Mouse (Mus musculus): ENCODE data around the gene Gm34653. TPM values are rescaled to one million over a fixed set of nuclear protein-coding genes. Genes with fewer than 3 reads are reported as not detected.
"Not testable (repeated sequence)": the region's sequence is repeated elsewhere in the genome, so short reads cannot be mapped to it uniquely, and the experiment has no call there.

The Gm34653 gene
- polyA plus RNA-seq, 1 experiment from 2014 or later = not detected

- Histone ChIP-seq H3K27me3 (peaks cover 8% of the 10 kb centered on the region; the same call in 1 of the 2 replicates), H3K4me1 (replicated peaks) (peaks cover 24% of the 10 kb centered on the region), H3K27ac (peak overlapping the region; percentile 91), H3K36me3 (peaks cover 8% of the 10 kb centered on the region), H3K9me3 (0 out of 2 replicates have a peak, but pooled peaks cover 4% of the 10 kb centered on the region), H3K4me3 (peak overlapping the region; percentile 97), H3K9ac (peak overlapping the region; percentile 97), H3K4me2 (peak overlapping the region; percentile 81)
- 36% methylated on average over 20 of the region's 21 CpGs for WGBS
- ATAC-seq (ENCODE audit: low FRiP score) = 0 out of 2 replicates have a peak, but pooled peaks have one; percentile 11
These were observed 6.2 kb upstream of the Gm34653 start for GRCm38 (mm10) chr2:34826460-34827231.

GRCm38 (mm10) chr2:34827591-34827990, 5.2 kb upstream of the Gm34653 start:
- Histone ChIP-seq H3K27ac (no peak overlapping the region), H3K9ac (no peak overlapping the region), H3K4me2 (no peak overlapping the region), H3K36me3 (peaks cover 2% of the 10 kb centered on the region), H3K9me3 (0 out of 2 replicates have a peak, but pooled peaks cover 4% of the 10 kb centered on the region), H3K4me3 (no peak overlapping the region), H3K4me1 (replicated peaks) (peaks cover 24% of the 10 kb centered on the region), H3K27me3 (peaks cover 8% of the 10 kb centered on the region; the same call in 1 of the 2 replicates)
- 93% methylated on average over 4 of the region's 4 CpGs for whole genome bisulfite sequencing
- ATAC-seq (ENCODE audit: low FRiP score) = no peak

- Histone ChIP-seq H3K4me1 (replicated peaks) (peaks cover 24% of the 10 kb centered on the region), H3K4me3 (no peak overlapping the region), H3K36me3 (no peaks in the 10 kb centered on the region), H3K4me2 (no peak overlapping the region), H3K9ac (no peak overlapping the region), H3K9me3 (0 out of 2 replicates have a peak, but pooled peaks cover 4% of the 10 kb centered on the region), H3K27ac (no peak overlapping the region), H3K27me3 (peaks cover 8% of the 10 kb centered on the region; the same call in 1 of the 2 replicates)
- 90% methylated on average over 1 of the region's 1 CpGs for WGBS
- ATAC-seq (ENCODE audit: low FRiP score) = no peak
These were observed 4.8 kb upstream of the Gm34653 start for GRCm38 (mm10) chr2:34828026-34828425.

- not testable (repeated sequence) for H3K36me3 ChIP-seq; H3K27ac ChIP-seq; H3K9ac ChIP-seq; H3K4me2 ChIP-seq; H3K9me3 ChIP-seq; H3K4me3 ChIP-seq; H3K4me1 ChIP-seq (replicated peaks); H3K27me3 ChIP-seq; ATAC-seq (ENCODE audit: low FRiP score)
- 93% methylated on average over 17 of the region's 17 CpGs for WGBS
These were observed 2.7 kb upstream of the Gm34653 start for GRCm38 (mm10) chr2:34830066-34830465.

GRCm38 (mm10) chr2:34833624-34834023, 817 bp downstream of the Gm34653 start:
- no peak for ATAC-seq (ENCODE audit: low FRiP score)
- 85% methylated on average over 17 of the region's 17 CpGs for WGBS
- Histone ChIP-seq H3K4me2 (no peak overlapping the region), H3K9ac (no peak overlapping the region), H3K27me3 (no peaks in the 10 kb centered on the region), H3K4me3 (no peak overlapping the region), H3K27ac (no peak overlapping the region), H3K4me1 (replicated peaks) (no peaks in the 10 kb centered on the region), H3K36me3 (no peaks in the 10 kb centered on the region), H3K9me3 (0 out of 2 replicates have a peak, but pooled peaks cover 4% of the 10 kb centered on the region)

- Histone ChIP-seq H3K27me3 (no peaks in the 10 kb centered on the region), H3K27ac (no peak overlapping the region), H3K4me3 (no peak overlapping the region), H3K36me3 (no peaks in the 10 kb centered on the region), H3K4me2 (no peak overlapping the region), H3K9ac (no peak overlapping the region), H3K4me1 (replicated peaks) (no peaks in the 10 kb centered on the region), H3K9me3 (no peaks in the 10 kb centered on the region)
- WGBS = 84% methylated on average over 3 of the region's 3 CpGs
- ATAC-seq (ENCODE audit: low FRiP score) = no peak
These were observed 2.9 kb downstream of the Gm34653 start for GRCm38 (mm10) chr2:34835669-34836068.

GRCm38 (mm10) chr2:34840143-34840542, 7.3 kb downstream of the Gm34653 start:
- H3K4me3 ChIP-seq; H3K36me3 ChIP-seq; H3K4me1 ChIP-seq (replicated peaks); H3K27ac ChIP-seq; H3K4me2 ChIP-seq; H3K9ac ChIP-seq; H3K9me3 ChIP-seq; H3K27me3 ChIP-seq; ATAC-seq (ENCODE audit: low FRiP score): not testable (repeated sequence)
- 88% methylated on average over 5 of the region's 5 CpGs for WGBS

- Histone ChIP-seq H3K36me3 (no peaks in the 10 kb centered on the region), H3K4me1 (replicated peaks) (no peaks in the 10 kb centered on the region), H3K27ac (no peak overlapping the region), H3K4me2 (no peak overlapping the region), H3K27me3 (no peaks in the 10 kb centered on the region), H3K9me3 (no peaks in the 10 kb centered on the region), H3K4me3 (no peak overlapping the region), H3K9ac (no peak overlapping the region)
- ATAC-seq (ENCODE audit: low FRiP score) = no peak
- WGBS = 90% methylated on average over 8 of the region's 8 CpGs
These were observed 8.9 kb downstream of the Gm34653 start for GRCm38 (mm10) chr2:34841706-34842105.

- no peak overlapping the region for H3K4me3 ChIP-seq
- WGBS = 86% methylated on average over 11 of the region's 11 CpGs
- ATAC-seq (ENCODE audit: low FRiP score) = no peak
- no peaks in the 10 kb centered on the region for H3K36me3 ChIP-seq
- H3K9me3 ChIP-seq = no peaks in the 10 kb centered on the region
- H3K4me1 ChIP-seq (replicated peaks) = no peaks in the 10 kb centered on the region
- H3K4me2 ChIP-seq = no peak overlapping the region
- H3K9ac ChIP-seq = no peak overlapping the region
- no peak overlapping the region for H3K27ac ChIP-seq
- no peaks in the 10 kb centered on the region for H3K27me3 ChIP-seq
These were observed 10.6 kb downstream of the Gm34653 start for GRCm38 (mm10) chr2:34843211-34843939.

- 97% methylated on average over 1 of the region's 1 CpGs for WGBS
- H3K36me3 ChIP-seq = peaks cover 35% of the 10 kb centered on the region
- no peak overlapping the region for H3K27ac ChIP-seq
- no peak overlapping the region for H3K4me3 ChIP-seq
- no peaks in the 10 kb centered on the region for H3K9me3 ChIP-seq
- H3K4me2 ChIP-seq = no peak overlapping the region
- H3K27me3 ChIP-seq = no peaks in the 10 kb centered on the region
- H3K9ac ChIP-seq = no peak overlapping the region
- no peak for ATAC-seq (ENCODE audit: low FRiP score)
- H3K4me1 ChIP-seq (replicated peaks) = no peaks in the 10 kb centered on the region
These were observed 14.9 kb downstream of the Gm34653 start for GRCm38 (mm10) chr2:34847702-34848101.

- H3K9ac ChIP-seq = no peak overlapping the region
- peaks cover 97% of the 10 kb centered on the region for H3K36me3 ChIP-seq
- ATAC-seq (ENCODE audit: low FRiP score) = no peak
- H3K4me1 ChIP-seq (replicated peaks) = no peaks in the 10 kb centered on the region
- H3K4me3 ChIP-seq = no peak overlapping the region
- no peak overlapping the region for H3K4me2 ChIP-seq
- no peaks in the 10 kb centered on the region for H3K27me3 ChIP-seq
- H3K27ac ChIP-seq = no peak overlapping the region
- WGBS = 95% methylated on average over 4 of the region's 4 CpGs
- H3K9me3 ChIP-seq = no peaks in the 10 kb centered on the region
These were observed 22.5 kb downstream of the Gm34653 start for GRCm38 (mm10) chr2:34855265-34855664.

- WGBS = 93% methylated on average over 8 of the region's 8 CpGs
- no peaks in the 10 kb centered on the region for H3K27me3 ChIP-seq
- no peak for ATAC-seq (ENCODE audit: low FRiP score)
- no peak overlapping the region for H3K4me3 ChIP-seq
- no peak overlapping the region for H3K4me2 ChIP-seq
- no peaks in the 10 kb centered on the region for H3K9me3 ChIP-seq
- no peak overlapping the region for H3K9ac ChIP-seq
- no peak overlapping the region for H3K27ac ChIP-seq
- H3K36me3 ChIP-seq = peaks cover 90% of the 10 kb centered on the region
- H3K4me1 ChIP-seq (replicated peaks) = no peaks in the 10 kb centered on the region
These were observed 24.9 kb downstream of the Gm34653 start for GRCm38 (mm10) chr2:34857728-34858127.

Measured in hindbrain, embryonic 13.5 days (tissue).